Mouse (Mus musculus) kidney, embryonic 15.5 days (tissue): ENCODE measurements around the gene Btbd9. TPM values are rescaled to one million over a fixed set of nuclear protein-coding genes. Genes with fewer than 3 reads are reported as not detected.

Source experiments
- ATAC-seq: fragments of 200-750 bp; cut with Nextera tagmentation; replicated peaks from 2 replicates; pipeline ENCODE4 v1.8.0; 2017; ENCODE audit warnings: moderate TSS enrichment; ENCODE audit not compliant: low FRiP score
- H3K27ac ChIP-seq: fragments of 300-500 bp; sonication (generic); 2 replicates; pipeline ENCODE4 v1.5.1; 2015; ENCODE audit warnings: mild to moderate bottlenecking, inconsistent platforms
- H3K27me3 ChIP-seq: fragments of 300-500 bp; sonication (generic); 2 replicates; pipeline ENCODE4 v1.6.1; 2015; ENCODE audit warnings: inconsistent platforms
- H3K36me3 ChIP-seq: fragments of 300-500 bp; sonication (generic); 2 replicates; pipeline ENCODE4 v1.6.1; 2015; ENCODE audit warnings: inconsistent platforms
- H3K4me1 ChIP-seq: fragments of 300-500 bp; sonication (generic); 2 replicates; pipeline ENCODE4 v1.6.1; 2015; ENCODE audit warnings: inconsistent platforms
- H3K4me2 ChIP-seq: fragments of 300-500 bp; sonication (generic); 2 replicates; pipeline ENCODE4 v1.6.1; 2015; ENCODE audit warnings: moderate library complexity, mild to moderate bottlenecking, inconsistent platforms
- H3K4me3 ChIP-seq: fragments of 300-500 bp; sonication (generic); replicated peaks from 2 replicates; pipeline ENCODE4 v1.5.1; 2015; ENCODE audit warnings: mild to moderate bottlenecking, inconsistent platforms
- H3K9ac ChIP-seq: fragments of 300-500 bp; sonication (generic); 2 replicates; pipeline ENCODE4 v1.6.1; 2015; ENCODE audit warnings: mild to moderate bottlenecking, inconsistent platforms
- H3K9me3 ChIP-seq: fragments of 300-500 bp; sonication (generic); replicated peaks from 2 replicates; pipeline ENCODE4 v1.6.1; 2016; ENCODE audit warnings: inconsistent platforms
- WGBS: fragments of 180-500 bp; shearing (Covaris S2); methylation state at CpG from one replicate; pipeline ENCODE4 v1.1.7; 2015; ENCODE audit warnings: mixed read lengths; 5-methylcytosine and 5-hydroxymethylcytosine counted together
- polyA plus RNA-seq: library from polyadenylated mRNA; unstranded; fragments of >200 nt; fragmentation: Nextera tagmentation; extraction: Ambion mirVana; gene quantifications from 2 replicates; pipeline ENCODE4 v1.2.1, GENCODE M21; 2015

Gene Btbd9
- polyA plus RNA-seq, 1 experiment from 2014 or later = 57.8 TPM

- Histone ChIP-seq H3K4me2 (no peak overlapping the region), H3K4me3 (no peak overlapping the region), H3K27ac (no peak overlapping the region), H3K27me3 (no peaks in the 10 kb centered on the region), H3K4me1 (no peaks in the 10 kb centered on the region), H3K36me3 (peaks cover 4% of the 10 kb centered on the region; the same call in 1 of the 2 replicates), H3K9me3 (no peaks in the 10 kb centered on the region), H3K9ac (no peak overlapping the region)
- WGBS = 80% methylated on average over 5 of the region's 5 CpGs
- ATAC-seq = no peak
Observed at GRCm38 (mm10) chr17:30487695-30488094, 88.6 kb downstream of the Btbd9 start.

DNA sequence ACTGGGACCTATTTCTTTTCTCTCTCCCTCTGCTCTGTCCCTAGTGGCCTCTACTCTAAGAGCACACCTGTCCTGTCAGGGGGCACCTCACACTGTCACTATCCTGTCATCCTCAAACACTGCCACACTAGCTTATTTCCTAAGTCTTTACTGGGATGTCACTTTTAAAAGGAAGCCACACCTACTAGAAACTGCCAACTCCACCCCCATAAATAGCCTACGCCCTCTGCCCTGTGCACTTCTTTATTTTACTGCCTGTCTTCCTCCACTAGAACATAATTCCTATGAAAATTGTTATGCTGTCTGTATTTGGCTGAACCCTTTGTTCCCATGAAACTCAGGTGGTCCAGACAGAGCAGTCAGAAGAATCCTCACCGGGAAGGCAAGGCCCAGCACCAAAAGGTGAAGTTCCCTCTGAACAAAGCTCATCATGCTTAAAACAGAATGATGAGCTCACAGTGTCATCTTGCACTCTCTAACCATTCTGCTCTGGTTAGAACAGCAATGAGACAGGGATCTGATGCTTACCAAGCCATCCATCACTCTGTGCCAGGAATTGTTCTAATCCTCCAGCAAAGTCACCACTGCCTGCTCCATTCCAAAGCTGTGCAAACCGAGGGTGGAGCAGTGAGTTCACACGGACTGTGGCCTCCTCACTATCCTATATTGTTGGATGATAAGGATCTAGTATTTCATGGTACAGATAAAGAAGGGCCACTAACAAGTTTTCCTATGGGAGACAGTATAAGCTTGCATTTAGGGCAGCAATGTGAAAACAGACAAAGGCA lies 91.0 kb downstream of the Btbd9 start:
- ATAC-seq = no peak
- H3K27me3 ChIP-seq = no peaks in the 10 kb centered on the region
- no peak overlapping the region for H3K27ac ChIP-seq
- no peak overlapping the region for H3K4me3 ChIP-seq
- no peaks in the 10 kb centered on the region for H3K4me1 ChIP-seq
- WGBS = 74% methylated on average over 4 of the region's 4 CpGs
- H3K4me2 ChIP-seq = no peak overlapping the region
- H3K9ac ChIP-seq = no peak overlapping the region
- no peaks in the 10 kb centered on the region for H3K9me3 ChIP-seq
- H3K36me3 ChIP-seq = no peaks in the 10 kb centered on the region

DNA sequence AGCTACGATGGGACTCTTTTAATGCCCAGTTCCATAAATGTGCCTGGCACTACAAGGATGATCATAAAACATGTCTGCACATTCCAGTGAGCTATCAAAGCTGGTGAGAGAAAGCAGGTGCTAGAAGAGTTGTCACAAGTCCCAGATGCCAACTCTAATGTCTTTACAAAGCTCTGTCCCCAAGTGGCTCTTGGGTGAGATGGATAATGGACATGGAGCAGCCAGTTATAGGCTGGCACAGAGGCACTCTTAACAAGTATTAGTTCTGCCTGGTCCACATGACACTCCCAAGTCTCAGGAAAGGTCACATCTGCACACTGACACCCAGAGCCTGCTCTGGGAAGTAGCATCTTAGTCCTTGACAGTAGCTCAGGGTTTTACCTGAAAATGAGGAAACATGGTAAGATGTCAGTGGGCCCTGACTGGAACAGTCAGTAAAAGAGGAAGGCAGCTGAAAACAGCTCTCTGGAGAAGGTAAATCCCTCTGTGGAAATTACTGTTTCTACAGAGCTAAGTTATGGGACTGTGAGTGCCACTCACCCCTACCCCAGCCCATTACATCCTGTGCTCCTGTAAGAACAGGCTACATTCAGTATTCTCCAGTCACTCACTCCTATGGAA lies 91.7 kb downstream of the Btbd9 start:
- Histone ChIP-seq H3K9me3 (no peaks in the 10 kb centered on the region), H3K27ac (no peak overlapping the region), H3K4me2 (no peak overlapping the region), H3K9ac (no peak overlapping the region), H3K27me3 (no peaks in the 10 kb centered on the region), H3K36me3 (no peaks in the 10 kb centered on the region), H3K4me1 (no peaks in the 10 kb centered on the region), H3K4me3 (no peak overlapping the region)
- ATAC-seq = no peak
- WGBS = 90% methylated on average over 1 of the region's 1 CpGs

DNA sequence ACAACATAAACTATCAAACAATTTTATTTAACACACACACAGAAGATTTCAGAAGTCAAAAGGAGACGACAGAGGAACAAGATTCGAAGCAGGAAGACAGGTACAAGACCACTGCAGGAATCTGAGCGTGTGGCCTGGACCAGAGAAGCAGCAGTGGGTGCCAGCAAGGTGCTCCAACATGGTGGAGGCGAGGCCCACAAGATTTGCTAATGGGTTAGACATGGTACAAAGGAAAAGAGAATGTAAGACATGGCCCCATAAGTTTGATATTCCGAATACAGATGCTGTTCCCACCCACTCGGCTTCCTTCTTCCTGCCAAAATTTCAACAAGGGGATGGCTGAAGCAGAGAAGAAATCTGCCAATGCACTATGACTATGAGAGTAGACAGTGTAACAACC lies 94.5 kb downstream of the Btbd9 start:
- Histone ChIP-seq H3K9me3 (no peaks in the 10 kb centered on the region), H3K4me1 (no peaks in the 10 kb centered on the region), H3K27me3 (no peaks in the 10 kb centered on the region), H3K9ac (no peak overlapping the region), H3K27ac (no peak overlapping the region), H3K36me3 (no peaks in the 10 kb centered on the region), H3K4me3 (no peak overlapping the region), H3K4me2 (no peak overlapping the region)
- no peak for ATAC-seq
- WGBS = 92% methylated on average over 6 of the region's 6 CpGs

DNA sequence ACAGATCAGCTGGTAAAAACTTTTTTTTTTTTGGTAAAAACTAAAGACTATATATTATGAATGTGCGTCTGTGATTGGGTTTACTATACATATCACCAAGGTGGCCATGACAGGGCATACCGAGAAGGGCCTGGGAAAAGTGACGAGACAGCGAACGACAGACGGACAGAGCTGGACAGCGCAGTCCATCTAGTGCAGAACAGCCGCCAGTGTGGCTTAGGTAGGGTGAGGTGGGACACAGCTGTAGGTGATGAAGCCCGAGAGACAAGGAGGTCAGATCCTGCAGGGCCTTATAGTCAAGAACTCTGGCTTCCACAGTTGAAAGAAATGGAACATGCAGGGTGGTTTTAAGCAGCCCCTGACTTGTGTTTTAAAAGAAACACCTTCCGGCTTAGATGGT lies 94.9 kb downstream of the Btbd9 start:
- no peaks in the 10 kb centered on the region for H3K36me3 ChIP-seq
- WGBS = 96% methylated on average over 10 of the region's 10 CpGs
- no peak overlapping the region for H3K4me3 ChIP-seq
- no peak for ATAC-seq
- no peaks in the 10 kb centered on the region for H3K27me3 ChIP-seq
- no peak overlapping the region for H3K4me2 ChIP-seq
- H3K27ac ChIP-seq = no peak overlapping the region
- H3K4me1 ChIP-seq = no peaks in the 10 kb centered on the region
- no peaks in the 10 kb centered on the region for H3K9me3 ChIP-seq
- H3K9ac ChIP-seq = no peak overlapping the region

DNA sequence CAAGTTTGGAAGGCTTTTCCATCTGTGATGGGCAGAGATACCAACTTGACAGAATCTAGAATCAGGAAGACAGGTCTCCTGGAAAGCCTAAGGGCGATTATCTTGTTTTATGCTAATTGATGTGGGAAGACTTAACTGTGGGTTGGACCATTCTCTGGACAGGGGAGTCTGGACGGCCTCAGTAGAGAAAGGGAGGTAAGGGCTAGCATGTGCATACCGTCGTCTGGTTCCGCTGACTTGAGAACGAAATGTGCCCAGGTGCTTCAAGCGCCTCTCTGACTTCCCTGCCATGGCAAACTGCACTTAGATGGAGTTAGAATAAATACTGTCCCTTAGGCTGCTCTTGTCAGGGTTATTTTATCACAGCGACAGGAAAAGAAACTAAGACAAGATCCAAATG lies 95.9 kb downstream of the Btbd9 start:
- Histone ChIP-seq H3K9ac (no peak overlapping the region), H3K27me3 (no peaks in the 10 kb centered on the region), H3K4me3 (no peak overlapping the region), H3K36me3 (no peaks in the 10 kb centered on the region), H3K4me2 (no peak overlapping the region), H3K9me3 (no peaks in the 10 kb centered on the region), H3K4me1 (no peaks in the 10 kb centered on the region), H3K27ac (no peak overlapping the region)
- no peak for ATAC-seq
- WGBS = 89% methylated on average over 8 of the region's 8 CpGs

GRCm38 (mm10) chr17:30478181-30478580 lies 98.1 kb downstream of the Btbd9 start:
- Histone ChIP-seq H3K27ac (no peak overlapping the region), H3K4me1 (no peaks in the 10 kb centered on the region), H3K4me2 (no peak overlapping the region), H3K27me3 (no peaks in the 10 kb centered on the region), H3K4me3 (no peak overlapping the region), H3K36me3 (no peaks in the 10 kb centered on the region), H3K9me3 (no peaks in the 10 kb centered on the region), H3K9ac (no peak overlapping the region)
- ATAC-seq = no peak
- 87% methylated on average over 9 of the region's 9 CpGs for WGBS

GRCm38 (mm10) chr17:30474561-30474960 lies 101.7 kb downstream of the Btbd9 start:
- Histone ChIP-seq H3K36me3 (no peaks in the 10 kb centered on the region), H3K27me3 (no peaks in the 10 kb centered on the region), H3K4me3 (no peak overlapping the region), H3K9ac (no peak overlapping the region), H3K4me1 (peaks cover 17% of the 10 kb centered on the region), H3K27ac (no peak overlapping the region), H3K9me3 (no peaks in the 10 kb centered on the region), H3K4me2 (no peak overlapping the region)
- 69% methylated on average over 2 of the region's 2 CpGs for WGBS
- no peak for ATAC-seq

GRCm38 (mm10) chr17:30472776-30473175 lies 103.5 kb downstream of the Btbd9 start:
- Histone ChIP-seq H3K9ac (no peak overlapping the region), H3K27ac (no peak overlapping the region), H3K27me3 (no peaks in the 10 kb centered on the region), H3K36me3 (no peaks in the 10 kb centered on the region), H3K4me2 (no peak overlapping the region), H3K9me3 (no peaks in the 10 kb centered on the region), H3K4me1 (peaks cover 22% of the 10 kb centered on the region), H3K4me3 (no peak overlapping the region)
- ATAC-seq = no peak
- WGBS = 94% methylated on average over 10 of the region's 10 CpGs

GRCm38 (mm10) chr17:30471512-30471911 lies 104.8 kb downstream of the Btbd9 start:
- ATAC-seq = no peak
- Histone ChIP-seq H3K9ac (no peak overlapping the region), H3K4me1 (peaks cover 27% of the 10 kb centered on the region), H3K9me3 (no peaks in the 10 kb centered on the region), H3K27ac (no peak overlapping the region), H3K36me3 (no peaks in the 10 kb centered on the region), H3K4me3 (no peak overlapping the region), H3K27me3 (no peaks in the 10 kb centered on the region), H3K4me2 (no peak overlapping the region)
- WGBS = 52% methylated on average over 7 of the region's 7 CpGs

GRCm38 (mm10) chr17:30470790-30471189 lies 105.5 kb downstream of the Btbd9 start:
- Histone ChIP-seq H3K27me3 (no peaks in the 10 kb centered on the region), H3K27ac (peak overlapping the region; percentile 54), H3K36me3 (no peaks in the 10 kb centered on the region), H3K4me2 (peak overlapping the region; percentile 9; the same call in 1 of the 2 replicates), H3K4me1 (peaks cover 27% of the 10 kb centered on the region), H3K9me3 (no peaks in the 10 kb centered on the region), H3K4me3 (no peak overlapping the region), H3K9ac (no peak overlapping the region)
- 23% methylated on average over 8 of the region's 8 CpGs for WGBS
- ATAC-seq = no peak

GRCm38 (mm10) chr17:30470286-30470685 lies 106.0 kb downstream of the Btbd9 start:
- no peak overlapping the region for H3K9ac ChIP-seq
- peak; percentile 29; the same call in 1 of the 2 replicates for ATAC-seq
- H3K9me3 ChIP-seq = no peaks in the 10 kb centered on the region
- H3K27me3 ChIP-seq = no peaks in the 10 kb centered on the region
- no peak overlapping the region for H3K4me3 ChIP-seq
- peaks cover 27% of the 10 kb centered on the region for H3K4me1 ChIP-seq
- no peak overlapping the region for H3K27ac ChIP-seq
- H3K4me2 ChIP-seq = no peak overlapping the region
- 49% methylated on average over 8 of the region's 8 CpGs for WGBS
- H3K36me3 ChIP-seq = no peaks in the 10 kb centered on the region
